Mouse (Mus musculus): ENCODE results near the gene Asxl2. TPM values are rescaled to one million over a fixed set of nuclear protein-coding genes. Genes with fewer than 3 reads are reported as not detected.
"Not testable (repeated sequence)": the region's sequence is repeated elsewhere in the genome, so short reads cannot be mapped to it uniquely, and the experiment has no call there.

The Asxl2 gene
- 10 to 100 TPM; 25.3 to 29.7 TPM for total RNA-seq (2021)
- long read RNA-seq, experiment 1, partial matches to known transcripts: 0 of 3 reads
- long read RNA-seq, experiment 1, other reads (novel, unspliced or antisense): 3 of 3 reads
- long read RNA-seq, experiment 2, partial matches to known transcripts: 0 of 3 reads
- long read RNA-seq, experiment 2, other reads (novel, unspliced or antisense): 3 of 3 reads

DNA sequence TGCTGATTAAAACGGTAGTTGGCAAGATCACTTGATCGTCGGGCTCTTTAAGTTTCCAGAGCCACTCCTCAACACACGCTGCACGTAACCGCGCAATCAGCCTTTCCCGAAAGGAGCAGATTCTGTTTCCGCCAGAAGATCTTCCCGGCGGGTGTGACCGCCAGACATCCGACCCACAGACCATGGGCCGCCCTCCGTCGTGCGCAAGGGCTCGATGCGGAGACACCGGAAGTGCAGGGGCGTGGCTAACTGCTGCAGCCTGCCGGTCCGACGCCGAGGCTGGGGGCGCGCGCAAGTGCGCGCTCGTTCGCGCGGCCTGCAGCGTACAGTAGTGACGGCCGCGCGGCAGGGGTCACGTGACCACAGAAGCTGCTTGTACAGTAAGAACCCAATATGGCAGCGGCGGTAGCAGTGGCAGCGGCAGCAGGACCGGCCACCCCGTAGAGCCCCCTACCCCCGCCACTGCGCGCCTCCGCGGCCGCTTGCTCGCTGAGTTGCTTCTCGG, at the start of gene Asxl2:
Gene Asxl2, plus strand, starts transcription at position 328 of the 505 bp plus-strand sequence.
- peak; percentile 98 to 100 for DNase-seq (ENCODE audit: low spot score in 2 of 2)

GRCm38 (mm10) chr12:3377190-3377589, 49.5 kb upstream of the Asxl2 start:
- DNase-seq (ENCODE audit: low spot score in 2 of 2): no peak

GRCm38 (mm10) chr12:3377755-3378154, 48.9 kb upstream of the Asxl2 start:
- DNase-seq (ENCODE audit: low spot score in 2 of 2): no peak

GRCm38 (mm10) chr12:3384860-3385259, 41.8 kb upstream of the Asxl2 start:
- no peak for DNase-seq (ENCODE audit: low spot score in 2 of 2)

DNA sequence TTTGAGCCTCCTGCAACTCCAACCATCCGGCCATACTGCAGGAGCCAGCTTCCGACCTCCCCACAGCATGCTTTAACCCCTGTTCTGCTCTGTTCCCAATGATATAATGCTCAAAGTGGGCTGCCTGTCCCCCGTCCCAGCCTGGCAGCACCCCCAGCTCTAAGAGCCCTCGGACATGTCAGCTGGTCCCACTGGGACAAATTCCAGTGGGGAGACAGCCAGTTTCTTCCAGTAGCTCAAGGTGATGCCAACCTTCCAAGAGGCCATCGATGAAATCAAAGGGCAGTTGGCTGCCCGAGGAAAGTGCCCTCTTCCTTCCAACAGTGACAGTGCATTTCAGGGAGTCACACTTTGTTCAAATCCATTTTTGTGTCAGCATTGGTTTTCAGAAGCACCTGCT, 41.4 kb upstream of the Asxl2 start:
- DNase-seq (ENCODE audit: low spot score in 2 of 2): no peak

DNA sequence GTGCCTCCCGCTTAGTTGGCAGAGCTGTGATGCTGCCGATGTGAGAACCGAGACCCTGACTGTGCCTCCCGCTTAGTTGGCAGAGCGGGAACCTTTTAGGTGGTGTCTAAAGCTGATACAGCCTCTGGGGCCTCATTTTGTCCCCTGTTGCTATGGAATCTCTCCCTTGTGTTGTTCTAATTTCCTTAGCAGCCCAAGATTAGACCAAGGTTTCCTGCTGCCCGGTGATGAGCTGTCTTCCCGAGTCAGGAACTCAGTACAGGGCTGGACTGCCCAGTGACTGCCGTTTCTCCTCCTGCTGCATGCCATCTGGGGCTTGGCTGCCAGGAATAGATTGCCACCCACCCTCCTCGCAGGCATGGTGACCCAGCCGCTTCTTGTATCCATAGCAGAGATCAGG, 40.7 kb upstream of the Asxl2 start:
- DNase-seq (ENCODE audit: low spot score in 2 of 2): no peak

DNA sequence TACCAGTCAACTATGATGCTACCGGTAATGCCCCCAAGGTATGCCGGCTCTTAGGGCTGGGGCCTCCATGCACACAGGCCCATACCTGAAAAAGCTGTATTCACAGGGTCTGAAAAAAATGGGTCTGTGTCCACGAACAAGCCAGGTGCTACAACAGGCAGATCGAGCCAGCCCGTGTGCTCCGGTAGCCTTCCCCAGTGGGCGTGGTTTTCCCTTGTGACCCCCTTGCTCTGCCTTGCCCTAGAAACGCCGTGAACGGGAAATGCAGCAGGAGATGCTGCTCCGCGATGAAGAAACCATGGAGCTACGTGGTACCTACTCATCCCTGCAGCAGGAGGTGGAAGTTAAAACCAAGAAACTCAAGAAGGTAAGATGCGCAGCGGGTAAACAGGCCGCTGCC, 38.8 kb upstream of the Asxl2 start:
- no peak for DNase-seq (ENCODE audit: low spot score in 2 of 2)

DNA sequence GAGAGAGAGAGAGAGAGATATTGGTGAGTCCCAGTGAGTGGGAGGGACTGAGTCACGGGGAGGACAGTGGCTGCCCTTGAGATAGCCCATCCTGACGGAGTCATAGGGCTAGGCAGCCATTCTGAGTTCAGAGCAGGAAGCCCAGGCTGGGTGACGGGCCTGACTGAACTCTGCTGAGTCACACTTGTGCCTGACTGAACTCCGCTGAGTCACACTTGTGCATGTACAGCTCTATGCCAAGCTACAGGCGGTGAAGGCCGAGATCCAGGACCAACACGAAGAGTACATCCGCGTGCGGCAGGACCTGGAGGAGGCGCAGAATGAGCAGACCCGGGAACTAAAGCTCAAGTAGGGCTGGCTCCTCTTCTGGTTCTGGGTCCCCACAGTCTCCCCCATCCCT, 37.3 kb upstream of the Asxl2 start:
- no peak for DNase-seq (ENCODE audit: low spot score in 2 of 2)

DNA sequence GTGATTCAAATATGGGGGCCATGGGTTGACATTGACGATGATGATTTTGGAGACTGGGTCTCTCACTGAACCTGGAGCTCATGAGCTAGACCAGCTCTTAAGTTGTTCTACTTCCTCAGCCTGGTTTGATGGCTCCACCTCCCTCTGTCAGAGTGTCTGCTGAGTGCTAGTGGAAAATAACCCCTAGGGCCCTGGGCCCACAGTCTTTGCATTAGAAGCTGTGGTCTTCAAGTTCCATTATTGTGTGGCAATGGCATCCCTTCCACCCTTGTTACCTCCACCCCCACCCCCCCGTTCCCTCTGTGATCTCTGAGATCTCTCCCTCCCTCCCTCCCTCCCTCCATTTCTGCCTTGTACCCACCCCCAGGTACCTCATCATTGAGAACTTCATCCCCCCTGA, 36.6 kb upstream of the Asxl2 start:
- no peak for DNase-seq (ENCODE audit: low spot score in 2 of 2)

DNA sequence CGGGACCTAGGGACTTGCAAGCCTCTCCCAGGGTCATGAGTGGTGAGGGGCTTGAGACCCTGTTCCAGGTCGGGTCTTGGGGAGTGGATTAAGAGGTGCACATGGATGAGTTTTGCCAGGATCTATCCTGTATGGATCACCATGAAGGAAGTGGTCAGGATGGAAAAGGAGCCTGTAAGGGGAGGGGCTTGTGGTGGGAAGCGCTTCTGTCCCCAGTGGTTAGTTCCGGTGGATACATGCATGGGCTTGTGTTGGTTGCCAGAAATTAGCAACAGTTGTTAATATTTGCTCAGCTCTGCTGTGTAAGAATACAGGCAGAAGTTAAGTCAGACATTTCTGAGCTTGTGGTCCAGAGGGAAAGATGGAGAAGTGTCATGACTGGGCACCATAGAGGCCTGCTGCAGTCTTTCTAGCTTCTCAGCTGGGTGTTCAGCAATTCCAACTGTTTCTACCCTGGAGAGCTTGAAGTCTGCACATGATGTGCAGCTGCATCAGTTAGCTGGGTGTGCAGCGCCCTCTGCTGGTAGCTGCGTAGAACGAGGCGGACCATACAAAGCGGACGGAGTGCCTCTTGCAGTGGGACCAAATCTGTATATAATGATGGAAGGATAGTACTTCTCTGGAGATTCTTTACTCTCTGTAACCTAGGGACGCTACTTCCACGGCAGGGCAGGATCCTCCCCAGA, 35.9 kb upstream of the Asxl2 start:
- DNase-seq (ENCODE audit: low spot score in 2 of 2): peak; percentile 72 to 85

- no peak for DNase-seq (ENCODE audit: low spot score in 2 of 2)
These were observed 35.4 kb upstream of the Asxl2 start for GRCm38 (mm10) chr12:3391276-3391675.

DNA sequence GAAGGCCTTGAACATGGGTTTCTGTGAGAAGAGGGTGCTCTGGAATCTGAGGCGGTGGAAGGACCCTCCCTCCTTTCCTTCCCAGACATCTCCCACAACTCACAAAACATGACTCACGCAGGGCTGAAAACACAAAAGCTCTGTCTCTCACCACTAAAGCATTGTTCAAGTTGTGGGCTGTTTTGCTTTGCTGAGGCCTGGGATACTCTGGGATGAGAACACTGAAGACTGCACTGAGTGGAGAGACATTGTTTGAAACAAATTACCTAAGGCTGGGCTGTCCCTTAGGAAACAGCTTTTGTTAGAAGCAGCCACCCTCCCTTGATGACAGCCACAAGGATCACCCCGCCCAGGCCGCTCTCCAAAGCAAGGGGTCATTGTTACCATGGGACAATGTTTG, 33.5 kb upstream of the Asxl2 start:
- DNase-seq (ENCODE audit: low spot score in 2 of 2): no peak

DNA sequence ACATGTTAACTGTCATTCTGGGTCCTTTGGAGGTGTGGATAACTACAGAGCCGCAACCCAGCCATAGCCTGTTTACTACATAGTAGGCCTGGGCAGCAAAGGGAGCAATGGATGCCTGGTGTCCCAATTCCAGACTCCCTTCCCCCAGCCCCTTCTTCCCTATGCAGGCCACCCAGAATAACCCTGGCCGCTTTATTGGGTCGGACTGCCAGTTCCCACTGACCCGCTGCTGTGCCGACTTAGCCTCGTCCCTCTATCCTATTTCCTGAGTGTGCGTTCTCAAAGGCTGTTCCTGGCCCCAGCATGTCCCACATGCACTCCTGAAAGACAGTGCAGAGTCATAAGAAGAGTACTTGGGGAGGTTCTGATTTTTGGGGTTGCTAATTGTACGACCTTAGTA, 29.7 kb upstream of the Asxl2 start:
- no peak for DNase-seq (ENCODE audit: low spot score in 2 of 2)

- not testable (repeated sequence) for DNase-seq (ENCODE audit: low spot score in 2 of 2)
These were observed 21.0 kb upstream of the Asxl2 start for GRCm38 (mm10) chr12:3405662-3406061.

- DNase-seq (ENCODE audit: low spot score in 2 of 2): no peak
These were observed 20.1 kb upstream of the Asxl2 start for GRCm38 (mm10) chr12:3406585-3406984.

GRCm38 (mm10) chr12:3414956-3415355, 11.7 kb upstream of the Asxl2 start:
- DNase-seq (ENCODE audit: low spot score in 2 of 2): no peak

DNA sequence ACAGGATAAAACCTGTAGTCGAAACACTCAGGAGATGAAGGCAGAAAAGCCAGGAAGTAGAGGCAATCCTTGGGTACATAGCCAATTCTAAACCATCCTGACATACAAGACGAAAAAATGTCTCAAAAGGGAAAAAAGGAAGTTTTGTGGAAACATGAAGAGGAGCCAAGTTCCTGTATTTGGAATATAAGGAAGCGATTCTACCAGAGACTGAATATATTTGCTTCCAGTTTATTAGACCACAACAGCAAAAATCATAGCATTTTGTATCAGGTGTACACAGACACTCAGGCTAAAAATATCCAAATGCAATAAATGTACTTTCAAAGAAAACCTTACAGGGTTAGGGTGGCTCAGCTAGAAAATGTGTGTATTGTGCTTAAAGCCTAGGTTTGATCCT, 7.9 kb upstream of the Asxl2 start:
- DNase-seq (ENCODE audit: low spot score in 2 of 2): no peak

- no peak for DNase-seq (ENCODE audit: low spot score in 2 of 2)
These were observed 6.1 kb upstream of the Asxl2 start for GRCm38 (mm10) chr12:3420519-3420918.

DNA sequence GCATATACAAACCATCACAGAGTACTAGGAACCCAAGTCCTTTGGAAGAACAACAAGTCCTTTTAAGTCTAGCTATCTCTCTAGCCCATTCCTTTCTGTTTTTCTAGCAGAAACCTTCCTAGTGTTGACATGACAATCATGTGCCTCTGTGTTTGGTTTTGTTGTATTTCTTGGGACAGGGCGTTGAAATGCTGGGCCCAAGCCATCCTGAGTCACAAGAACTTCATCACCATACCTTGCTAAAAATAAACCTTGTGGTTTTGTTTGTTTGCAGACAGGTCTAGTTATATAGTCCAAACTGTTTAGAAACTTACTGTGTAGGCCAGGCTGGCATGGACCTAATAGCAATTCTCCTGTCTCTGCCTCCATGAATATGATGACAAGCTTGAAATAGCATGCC, 3.9 kb upstream of the Asxl2 start:
- DNase-seq (ENCODE audit: low spot score in 2 of 2): no peak

GRCm38 (mm10) chr12:3424179-3424578, 2.5 kb upstream of the Asxl2 start:
- DNase-seq (ENCODE audit: low spot score in 2 of 2): no peak

DNA sequence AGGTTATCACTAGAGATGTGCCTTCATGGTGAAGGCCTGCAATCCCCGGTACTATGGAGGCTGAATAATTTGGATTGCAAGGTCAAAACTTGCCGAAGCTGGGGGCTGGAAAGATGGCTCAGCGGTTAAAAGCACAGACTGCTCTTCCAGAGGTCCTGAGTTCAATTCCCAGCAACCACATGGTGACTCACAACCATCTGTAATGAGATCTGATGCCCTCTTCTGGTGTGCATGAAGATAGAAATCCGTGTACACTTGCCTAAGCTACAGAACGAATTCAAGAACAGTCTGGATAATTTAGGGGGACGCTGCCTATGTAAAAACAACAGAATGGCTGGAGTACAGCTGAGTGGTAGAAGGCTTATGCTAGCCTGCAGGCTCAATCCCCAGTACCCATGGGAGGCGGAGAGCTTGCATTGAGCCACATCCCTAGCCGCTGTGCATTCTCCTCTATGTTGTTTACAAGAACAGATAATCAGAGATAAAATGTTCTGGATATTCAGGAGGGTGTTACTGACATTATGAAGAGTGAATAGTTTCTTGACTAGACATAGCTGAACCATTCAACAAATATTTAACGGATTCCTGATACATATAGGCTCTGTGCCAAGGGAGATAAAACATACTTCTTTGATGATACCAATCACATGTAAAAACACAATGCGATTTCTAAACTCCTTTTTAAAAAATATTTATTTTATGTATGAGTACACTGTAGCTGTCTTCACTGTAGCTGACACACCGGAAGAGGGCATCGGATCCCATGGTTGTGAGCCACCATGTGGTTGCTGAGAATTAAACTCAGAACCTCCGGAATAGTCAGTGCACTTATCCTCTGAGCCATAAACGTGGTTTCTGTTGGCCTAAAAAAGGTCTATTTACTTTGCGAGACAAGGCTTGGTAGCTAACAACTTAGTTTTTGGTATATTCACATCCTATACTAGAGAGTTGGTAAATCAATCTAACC, 999 bp upstream of the Asxl2 start:
- no peak for DNase-seq (ENCODE audit: low spot score in 2 of 2)

Data from gastrocnemius, postnatal 4 days (tissue).